Mouse (Mus musculus): Measurements from ENCODE around the gene Fam149b.

The Fam149b gene

GRCm38 (mm10) chr14:20392326-20392725 lies 44.4 kb downstream of the Fam149b start:
- no peak for DNase-seq

GRCm38 (mm10) chr14:20393205-20393913 lies 45.4 kb downstream of the Fam149b start, which contains the start of gene Mrps16:
Mrps16 (minus strand) TSS chr14:20393634.
- peak; percentile 94 to 98 for DNase-seq

GRCm38 (mm10) chr14:20397220-20397619 lies 49.3 kb downstream of the Fam149b start:
- DNase-seq: no peak

GRCm38 (mm10) chr14:20398864-20399263 lies 50.9 kb downstream of the Fam149b start:
- peak; percentile 59 to 60 for DNase-seq

GRCm38 (mm10) chr14:20400071-20400470 lies 52.1 kb downstream of the Fam149b start:
- DNase-seq: peak; percentile 37 to 60

- DNase-seq: no peak
These were observed 74.3 kb downstream of the Fam149b start for GRCm38 (mm10) chr14:20422257-20422656.

- DNase-seq: no peak
These were observed 75.1 kb downstream of the Fam149b start for GRCm38 (mm10) chr14:20423046-20423445.

GRCm38 (mm10) chr14:20428593-20428992 lies 80.6 kb downstream of the Fam149b start:
- no peak for DNase-seq

GRCm38 (mm10) chr14:20429833-20430232 lies 81.9 kb downstream of the Fam149b start:
- DNase-seq: no peak

GRCm38 (mm10) chr14:20431726-20432125 lies 83.8 kb downstream of the Fam149b start:
- no peak for DNase-seq

GRCm38 (mm10) chr14:20432420-20432819 lies 84.5 kb downstream of the Fam149b start:
- DNase-seq: no peak
